Mouse (Mus musculus): ENCODE data around the gene Ehd4.

DNA sequence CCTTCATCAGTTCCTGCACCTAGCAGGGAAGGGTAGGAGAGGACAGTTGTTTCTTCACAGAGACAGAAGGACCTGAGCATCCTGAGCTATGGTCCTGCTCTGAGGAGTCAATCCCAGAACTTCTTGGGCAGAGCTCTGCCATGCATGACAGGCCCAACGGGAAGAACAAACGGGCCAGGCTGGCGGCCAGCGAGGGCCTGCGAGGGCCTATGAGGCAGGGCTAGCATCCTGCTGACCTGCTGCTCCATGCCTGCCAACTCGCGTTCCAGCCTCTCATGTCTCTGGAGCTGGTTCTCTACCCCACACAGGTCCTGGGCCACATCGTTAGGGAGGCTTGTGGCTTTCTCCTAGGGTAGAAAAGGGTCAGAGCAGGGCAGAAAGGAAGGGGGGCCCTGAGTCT, 92.2 kb downstream of the Ehd4 start:
- TF ChIP-seq POLR2A (IDR thresholded peaks at IDR 0.05; ENCODE audit: low read depth, low read length), result no peak
- TF ChIP-seq CTCF (IDR thresholded peaks at IDR 0.05; ENCODE audit: borderline replicate concordance, insufficient read depth, low read length), result no peak

Data from embryonic fibroblast, embryonic 13.5 days (primary cell).